27 mouse cellular contexts compared by ENCODE assay signal in the genomic region with DNA sequence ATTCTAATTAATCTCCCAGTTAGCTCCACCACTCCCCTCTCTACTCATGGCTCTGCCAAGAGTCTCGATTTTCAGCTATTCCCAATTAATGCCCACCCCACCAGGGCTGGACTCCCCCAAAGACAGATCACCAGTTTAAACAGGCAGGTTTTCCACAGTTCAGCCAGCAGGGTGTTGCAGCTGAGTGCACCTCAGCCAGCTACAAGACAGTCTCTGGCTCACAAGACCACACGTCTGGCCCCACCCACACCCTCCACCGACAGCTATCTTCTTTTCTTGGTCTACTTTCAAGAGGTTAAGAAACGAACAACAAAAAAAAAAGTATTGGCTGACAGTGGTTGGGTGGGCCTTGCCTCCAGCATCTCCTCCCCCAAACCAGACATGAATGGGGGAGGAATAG. TPM values are rescaled to one million over a fixed set of nuclear protein-coding genes. Genes with fewer than 3 reads are reported as not detected.
DNase-seq lines count a peak whose midpoint lies in the region; ATAC-seq and TF ChIP-seq lines count a peak whose summit lies in the region.
"Had no signal": no experiment of that assay in that cellular context is flagged by ENCODE, and none has a peak within 500 bp of the region (broad histone marks: within the 10 kb centered on the region; RNA-seq: fewer than 3 reads in every experiment).

No protein-coding gene starts in this region.

- H3K4me3 ChIP-seq in forebrain, embryonic 12.5 days (replicated peaks): no peak overlapping the region
- no peak overlapping the region for H3K4me3 ChIP-seq in forebrain, embryonic 10.5 days
- no peak overlapping the region for H3K4me3 ChIP-seq in left cerebral cortex, adult 2 months
- H3K4me3 ChIP-seq in kidney, embryonic 16.5 days (ENCODE audit: low read length): no peak overlapping the region
- H3K4me3 ChIP-seq: embryonic facial prominence, embryonic 12.5 days; hindbrain, embryonic 10.5 days; limb, embryonic 15.5 days; neural tube, embryonic 12.5 days had no signal

- H3K36me3 ChIP-seq in forebrain, embryonic 12.5 days (replicated peaks): no peaks in the 10 kb centered on the region
- H3K36me3 ChIP-seq in forebrain, embryonic 10.5 days (replicated peaks): no peaks in the 10 kb centered on the region
- H3K36me3 ChIP-seq in kidney, embryonic 16.5 days (ENCODE audit: insufficient read depth, low read length): no peaks in the 10 kb centered on the region
- H3K36me3 ChIP-seq: embryonic facial prominence, embryonic 12.5 days; hindbrain, embryonic 10.5 days; limb, embryonic 15.5 days; neural tube, embryonic 12.5 days had no signal

- no peaks in the 10 kb centered on the region for H3K9me3 ChIP-seq in forebrain, embryonic 12.5 days
- H3K9me3 ChIP-seq in forebrain, embryonic 10.5 days: no peaks in the 10 kb centered on the region
- H3K9me3 ChIP-seq in kidney, embryonic 16.5 days (ENCODE audit: low read length): peaks cover 7% of the 10 kb centered on the region; the same call in 1 of the 2 replicates
- H3K9me3 ChIP-seq: embryonic facial prominence, embryonic 12.5 days; hindbrain, embryonic 10.5 days; limb, embryonic 15.5 days; neural tube, embryonic 12.5 days had no signal

- intact Hi-C loops in left cerebral cortex, adult 2 months (cut with DNase I): no loop called here

- no peak for TF ChIP-seq CTCF in left cerebral cortex, adult 2 months (IDR thresholded peaks at IDR 0.05)

- 24% methylated on average over 4 of the region's 4 CpGs for WGBS in forebrain, embryonic 12.5 days
- 29% methylated on average over 4 of the region's 4 CpGs for WGBS in forebrain, embryonic 10.5 days
- WGBS in kidney, embryonic 16.5 days: 8% methylated on average over 4 of the region's 4 CpGs

- H3K27ac ChIP-seq in forebrain, embryonic 12.5 days: no peak overlapping the region
- no peak overlapping the region for H3K27ac ChIP-seq in forebrain, embryonic 10.5 days
- H3K27ac ChIP-seq in left cerebral cortex, adult 2 months: peak overlapping the region; percentile 44; the same call in 1 of the 2 replicates
- peak overlapping the region; percentile 55 for H3K27ac ChIP-seq in kidney, embryonic 16.5 days (ENCODE audit: low read length)
- H3K27ac ChIP-seq: embryonic facial prominence, embryonic 12.5 days; hindbrain, embryonic 10.5 days; limb, embryonic 15.5 days; liver, embryonic 14.5 days; neural tube, embryonic 12.5 days; stomach, postnatal 0 days had no signal

- DNase-seq in forebrain, embryonic 10.5 days (ENCODE audit: extremely low spot score, low spot score): no peak
- DNase-seq in left cerebral cortex, adult 2 months (ENCODE audit: extremely low spot score in 1 of 2, low spot score in 2 of 2): no peak
- DNase-seq in left cerebral cortex, adult 11 months (ENCODE audit: low spot score): no peak
- peak; percentile 38 for DNase-seq in testis, postnatal 10 days (ENCODE audit: low spot score)
- DNase-seq in thymus, postnatal 4 days: no peak
- DNase-seq: cerebellum, adult 11 months; cerebellum, adult 9-11 months; gastrocnemius, postnatal 10 days; heart, adult 11 months; heart, postnatal 10 days; lung, embryonic 14.5 days; midbrain, embryonic 14.5 days; right cerebral cortex, postnatal 14 days; thymus, postnatal 14 days had no signal

- no peak overlapping the region for H3K9ac ChIP-seq in forebrain, embryonic 12.5 days
- H3K9ac ChIP-seq in kidney, embryonic 16.5 days (replicated peaks; ENCODE audit: low read length): no peak overlapping the region
- H3K9ac ChIP-seq: embryonic facial prominence, embryonic 12.5 days; limb, embryonic 15.5 days; liver, embryonic 14.5 days; lung, embryonic 14.5 days; neural tube, embryonic 12.5 days had no signal

- no peaks in the 10 kb centered on the region for H3K4me1 ChIP-seq in forebrain, embryonic 12.5 days
- H3K4me1 ChIP-seq in forebrain, embryonic 10.5 days: no peaks in the 10 kb centered on the region
- H3K4me1 ChIP-seq in kidney, embryonic 16.5 days (ENCODE audit: insufficient read depth, low read length): peaks cover 3% of the 10 kb centered on the region; the same call in 1 of the 2 replicates
- H3K4me1 ChIP-seq: embryonic facial prominence, embryonic 12.5 days; hindbrain, embryonic 10.5 days; limb, embryonic 15.5 days; neural tube, embryonic 12.5 days had no signal

- no peak overlapping the region for H3K4me2 ChIP-seq in forebrain, embryonic 12.5 days
- no peak overlapping the region for H3K4me2 ChIP-seq in kidney, embryonic 16.5 days (replicated peaks; ENCODE audit: low read depth, low read length)
- H3K4me2 ChIP-seq: embryonic facial prominence, embryonic 12.5 days; heart, embryonic 11.5 days; limb, embryonic 15.5 days; lung, embryonic 14.5 days; neural tube, embryonic 12.5 days had no signal

- ATAC-seq in forebrain, embryonic 12.5 days (ENCODE audit: low FRiP score): peak; percentile 33; the same call in 1 of the 2 replicates
- peak; percentile 67 for ATAC-seq in kidney, embryonic 16.5 days (ENCODE audit: low FRiP score, low TSS enrichment)
- ATAC-seq: forebrain, embryonic 14.5 days; hindbrain, embryonic 16.5 days; intestine, embryonic 16.5 days had no signal

- no peaks in the 10 kb centered on the region for H3K27me3 ChIP-seq in forebrain, embryonic 12.5 days
- no peaks in the 10 kb centered on the region for H3K27me3 ChIP-seq in forebrain, embryonic 10.5 days (ENCODE audit: poor library complexity, severe bottlenecking)
- H3K27me3 ChIP-seq in kidney, embryonic 16.5 days (ENCODE audit: insufficient read depth, low read length): no peaks in the 10 kb centered on the region
- H3K27me3 ChIP-seq: embryonic facial prominence, embryonic 12.5 days; limb, embryonic 15.5 days; neural tube, embryonic 12.5 days had no signal

RNA-seq across cellular contexts. Expression of a gene that starts 6.9 kb away (rescaled TPM):
- polyA plus RNA-seq in forebrain, embryonic 12.5 days (2016; fragmentation: Nextera tagmentation; extraction: Ambion mirVana): 0.38 TPM in 1 of 2 replicates, not detected in the other
- not detected in 2 replicates for polyA plus RNA-seq in forebrain, embryonic 10.5 days (2016; fragmentation: Nextera tagmentation; extraction: Ambion mirVana)
- total RNA-seq in left cerebral cortex, adult 2 months (2021): 10 to 100 TPM; 29.0 to 49.8 TPM
- 4.9 and 5.1 TPM in 2 replicates for polyA plus RNA-seq in kidney, embryonic 16.5 days (2015; fragmentation: Nextera tagmentation; extraction: Ambion mirVana)
- total RNA-seq: megakaryocyte, adult 5-6 weeks had no signal
- polyA plus RNA-seq: embryonic facial prominence, embryonic 12.5 days; heart, embryonic 11.5 days; hindbrain, embryonic 10.5 days; intestine, embryonic 16.5 days; liver, embryonic 14.5 days; lung, embryonic 14.5 days had no signal

Comparison
In these comparisons a context has a peak if more than half of its experiments do, and no peak if none do; other contexts are left out.
1. H3K27ac ChIP-seq: peak in left cerebral cortex, adult 2 months (single experiment) and kidney, embryonic 16.5 days (single experiment); none in forebrain, embryonic 12.5 days (single experiment) and forebrain, embryonic 10.5 days (single experiment).